Mouse (Mus musculus): Measurements from ENCODE around the gene Pigh. TPM values are rescaled to one million over a fixed set of nuclear protein-coding genes. Genes with fewer than 3 reads are reported as not detected.

Gene Pigh
- polyA plus RNA-seq, 1 experiment, result 3.6 TPM

- Histone ChIP-seq H3K27ac (ENCODE audit: control insufficient read depth, insufficient read depth, low read depth, low read length, poor library complexity) (peak within 1 kb of the TSS; percentile 2), H3K4me3 (replicated peaks; ENCODE audit: control insufficient read depth, low read depth, low read length) (peak within 1 kb of the TSS; percentile 66), H3K4me1 (ENCODE audit: control insufficient read depth, insufficient read depth, low read length) (no peaks in the 10 kb centered on the region; the same call in 1 of the 2 replicates)
- peak; percentile 18; the same call in 1 of the 2 replicates for TF ChIP-seq POLR2A (IDR thresholded peaks at IDR 0.05; ENCODE audit: borderline replicate concordance, control insufficient read depth, low read depth, low read length)
- TF ChIP-seq CTCF (IDR thresholded peaks at IDR 0.05; ENCODE audit: control insufficient read depth, insufficient read depth, low read length), result no peak
- 1% methylated on average over 47 of the region's 47 CpGs for WGBS
These were observed 41.1 kb upstream of the Pigh start, which contains the start of gene Arg2 for GRCm38 (mm10) chr12:79130299-79131177. TSS of gene Arg2 (plus strand) at chr12:79130777.

GRCm38 (mm10) chr12:79122820-79123219, 33.4 kb upstream of the Pigh start:
- TF ChIP-seq CTCF (IDR thresholded peaks at IDR 0.05; ENCODE audit: control insufficient read depth, insufficient read depth, low read length) (no peak), POLR2A (IDR thresholded peaks at IDR 0.05; ENCODE audit: borderline replicate concordance, control insufficient read depth, low read depth, low read length) (no peak)
- Histone ChIP-seq H3K4me1 (ENCODE audit: control insufficient read depth, insufficient read depth, low read length) (no peaks in the 10 kb centered on the region), H3K4me3 (replicated peaks; ENCODE audit: control insufficient read depth, low read depth, low read length) (no peak overlapping the region), H3K27ac (ENCODE audit: control insufficient read depth, insufficient read depth, low read depth, low read length, poor library complexity) (no peak overlapping the region)
- 33% methylated on average over 3 of the region's 3 CpGs for WGBS

- TF ChIP-seq POLR2A (IDR thresholded peaks at IDR 0.05; ENCODE audit: borderline replicate concordance, control insufficient read depth, low read depth, low read length), result no peak
- H3K27ac ChIP-seq (ENCODE audit: control insufficient read depth, insufficient read depth, low read depth, low read length, poor library complexity), result no peak overlapping the region
- H3K4me1 ChIP-seq (ENCODE audit: control insufficient read depth, insufficient read depth, low read length), result no peaks in the 10 kb centered on the region
- H3K4me3 ChIP-seq (replicated peaks; ENCODE audit: control insufficient read depth, low read depth, low read length), result no peak overlapping the region
- WGBS, result 81% methylated on average over 4 of the region's 4 CpGs
These were observed 29.5 kb upstream of the Pigh start for GRCm38 (mm10) chr12:79118991-79119390.

- no peak overlapping the region for H3K27ac ChIP-seq (ENCODE audit: control insufficient read depth, insufficient read depth, low read depth, low read length, poor library complexity)
- H3K4me3 ChIP-seq (replicated peaks; ENCODE audit: control insufficient read depth, low read depth, low read length), result no peak overlapping the region
- 80% methylated on average over 5 of the region's 5 CpGs for WGBS
- no peak for TF ChIP-seq CTCF (IDR thresholded peaks at IDR 0.05; ENCODE audit: control insufficient read depth, insufficient read depth, low read length)
- no peak for TF ChIP-seq POLR2A (IDR thresholded peaks at IDR 0.05; ENCODE audit: borderline replicate concordance, control insufficient read depth, low read depth, low read length)
- no peaks in the 10 kb centered on the region for H3K4me1 ChIP-seq (ENCODE audit: control insufficient read depth, insufficient read depth, low read length)
These were observed 15.9 kb upstream of the Pigh start for GRCm38 (mm10) chr12:79105312-79105711.

GRCm38 (mm10) chr12:79104544-79104943, 15.1 kb upstream of the Pigh start:
- H3K4me1 ChIP-seq (ENCODE audit: control insufficient read depth, insufficient read depth, low read length), result no peaks in the 10 kb centered on the region
- 71% methylated on average over 2 of the region's 2 CpGs for WGBS
- no peak overlapping the region for H3K27ac ChIP-seq (ENCODE audit: control insufficient read depth, insufficient read depth, low read depth, low read length, poor library complexity)
- no peak overlapping the region for H3K4me3 ChIP-seq (replicated peaks; ENCODE audit: control insufficient read depth, low read depth, low read length)
- TF ChIP-seq CTCF (IDR thresholded peaks at IDR 0.05; ENCODE audit: control insufficient read depth, insufficient read depth, low read length) (no peak), POLR2A (IDR thresholded peaks at IDR 0.05; ENCODE audit: borderline replicate concordance, control insufficient read depth, low read depth, low read length) (no peak)

- no peak overlapping the region for H3K4me3 ChIP-seq (replicated peaks; ENCODE audit: control insufficient read depth, low read depth, low read length)
- 81% methylated on average over 3 of the region's 3 CpGs for WGBS
- no peaks in the 10 kb centered on the region for H3K4me1 ChIP-seq (ENCODE audit: control insufficient read depth, insufficient read depth, low read length)
- H3K27ac ChIP-seq (ENCODE audit: control insufficient read depth, insufficient read depth, low read depth, low read length, poor library complexity), result no peak overlapping the region
- TF ChIP-seq POLR2A (IDR thresholded peaks at IDR 0.05; ENCODE audit: borderline replicate concordance, control insufficient read depth, low read depth, low read length) (no peak), CTCF (IDR thresholded peaks at IDR 0.05; ENCODE audit: control insufficient read depth, insufficient read depth, low read length) (no peak)
These were observed 14.3 kb upstream of the Pigh start for GRCm38 (mm10) chr12:79103773-79104172.

GRCm38 (mm10) chr12:79097106-79097752, 7.8 kb upstream of the Pigh start:
- no peak for TF ChIP-seq POLR2A (IDR thresholded peaks at IDR 0.05; ENCODE audit: borderline replicate concordance, control insufficient read depth, low read depth, low read length)
- peak; percentile 32; the same call in 1 of the 2 replicates for TF ChIP-seq CTCF (IDR thresholded peaks at IDR 0.05; ENCODE audit: control insufficient read depth, insufficient read depth, low read length)
- 51% methylated on average over 3 of the region's 3 CpGs for WGBS
- Histone ChIP-seq H3K27ac (ENCODE audit: control insufficient read depth, insufficient read depth, low read depth, low read length, poor library complexity) (no peak overlapping the region), H3K4me3 (replicated peaks; ENCODE audit: control insufficient read depth, low read depth, low read length) (no peak overlapping the region), H3K4me1 (ENCODE audit: control insufficient read depth, insufficient read depth, low read length) (no peaks in the 10 kb centered on the region)

- Histone ChIP-seq H3K4me1 (ENCODE audit: control insufficient read depth, insufficient read depth, low read length) (peaks cover 2% of the 10 kb centered on the region), H3K27ac (ENCODE audit: control insufficient read depth, insufficient read depth, low read depth, low read length, poor library complexity) (no peak overlapping the region), H3K4me3 (replicated peaks; ENCODE audit: control insufficient read depth, low read depth, low read length) (no peak overlapping the region)
- TF ChIP-seq POLR2A (IDR thresholded peaks at IDR 0.05; ENCODE audit: borderline replicate concordance, control insufficient read depth, low read depth, low read length) (no peak), CTCF (IDR thresholded peaks at IDR 0.05; ENCODE audit: control insufficient read depth, insufficient read depth, low read length) (peak; percentile 89)
- 8% methylated on average over 4 of the region's 4 CpGs for WGBS
These were observed 3.1 kb upstream of the Pigh start for GRCm38 (mm10) chr12:79092569-79092968.
